Mouse (Mus musculus) C3H10T1/2 (cell line): ENCODE results near the gene Gm7995. TPM values are rescaled to one million over a fixed set of nuclear protein-coding genes. Genes with fewer than 3 reads are reported as not detected.

Experiments
- polyA plus RNA-seq, 2 experiments: library from polyadenylated mRNA; unstranded; fragments of >200 nt; fragmentation: generic; extraction: Trizol; gene quantifications; one replicate each; pipeline ENCODE4 v1.2.1; 2012; ENCODE audit warnings: missing spikeins in 2 of 2

The Gm7995 gene
- not detected for polyA plus RNA-seq

DNA sequence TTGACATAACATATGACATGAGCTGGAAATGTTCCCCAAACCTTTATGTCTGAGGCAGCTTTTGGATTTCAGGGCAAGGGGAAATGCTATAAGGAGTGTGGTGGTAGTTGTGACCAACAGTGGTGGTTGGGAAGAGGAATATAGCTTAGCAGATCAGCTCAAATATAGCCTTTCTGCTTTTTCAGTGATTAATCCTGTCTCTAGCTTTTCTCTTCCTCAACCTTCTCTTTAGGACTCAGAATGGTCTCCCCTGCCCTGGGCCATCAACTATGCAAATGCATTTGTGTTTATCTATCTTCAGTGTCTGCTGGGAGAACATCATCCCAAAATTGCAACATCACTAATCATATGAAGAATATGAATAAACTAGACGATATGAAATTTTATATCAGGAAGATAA, at the start of gene Gm7995:
Gm7995 (plus strand) TSS at position 301 of the 400 bp plus-strand sequence.

DNA sequence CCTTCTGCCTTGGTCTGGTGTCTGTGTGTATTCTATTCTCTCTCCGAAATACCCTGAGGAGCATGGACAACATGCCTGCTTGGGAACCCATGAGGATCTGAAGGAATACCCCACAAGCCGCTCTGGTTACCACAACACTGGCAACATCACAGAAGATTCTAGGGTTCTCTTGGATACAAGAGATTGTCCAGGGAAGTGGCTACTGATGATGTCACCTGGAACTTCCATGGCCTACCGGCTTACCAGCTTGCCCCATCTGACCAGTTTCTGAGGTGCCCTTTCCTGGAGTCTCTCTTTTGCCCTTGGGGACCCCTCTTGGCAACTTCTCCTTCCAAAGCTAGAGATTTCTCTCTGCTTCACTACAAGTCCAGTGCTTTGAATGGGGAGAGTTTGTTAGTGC, 12.8 kb upstream of the Gm7995 start, which contains the start of gene Gm9611:
Gm9611 (minus strand) TSS at position 101 of the 400 bp plus-strand sequence.

Other genes with a start within 250 kb of the Gm7995 start
- not detected for gene Gm7951, start 192.8 kb upstream of the Gm7995 start, polyA plus RNA-seq
- gene Gm17027, start 147.6 kb upstream of the Gm7995 start, polyA plus RNA-seq: not detected
- gene Gm3573, start 119.4 kb upstream of the Gm7995 start, polyA plus RNA-seq: not detected
- gene Gm17026, start 50.2 kb upstream of the Gm7995 start, polyA plus RNA-seq: not detected
- gene Gm9611, start 12.9 kb upstream of the Gm7995 start, polyA plus RNA-seq: not detected
- gene Gm8005, start 129.5 kb downstream of the Gm7995 start, polyA plus RNA-seq: not detected
- not detected for gene Gm8011, start 153.7 kb downstream of the Gm7995 start, polyA plus RNA-seq
- gene Gm8020, start 192.1 kb downstream of the Gm7995 start, polyA plus RNA-seq: not detected
- not detected for gene Gm8024, start 214.1 kb downstream of the Gm7995 start, polyA plus RNA-seq